Mouse (Mus musculus) stomach, postnatal 0 days (tissue): Measurements from ENCODE around the gene Astn2. TPM values are rescaled to one million over a fixed set of nuclear protein-coding genes. Genes with fewer than 3 reads are reported as not detected.

Source experiments
- ATAC-seq: fragments of 200-750 bp; cut with Nextera tagmentation; 2 replicates; pipeline ENCODE4 v1.8.0; 2017; ENCODE audit not compliant: low FRiP score, low TSS enrichment
- DNase-seq: peaks from one replicate; pipeline ENCODE4 v3.0.0-alpha.2; 2016; ENCODE audit warnings: low spot score
- H3K27ac ChIP-seq: fragments of 300-500 bp; sonication (generic); replicated peaks from 2 replicates; pipeline ENCODE4 v1.5.1; 2014; ENCODE audit warnings: mild to moderate bottlenecking, control low read depth
- H3K27me3 ChIP-seq: fragments of 300-500 bp; sonication (generic); 2 replicates; pipeline ENCODE4 v1.6.1; 2014; ENCODE audit warnings: low read length; ENCODE audit not compliant: control insufficient read depth, insufficient read depth
- H3K36me3 ChIP-seq: fragments of 300-500 bp; sonication (generic); 2 replicates; pipeline ENCODE4 v1.6.1; 2014; ENCODE audit warnings: low read length, mixed read lengths; ENCODE audit not compliant: control insufficient read depth, insufficient read depth
- H3K4me1 ChIP-seq: fragments of 300-500 bp; sonication (generic); replicated peaks from 2 replicates; pipeline ENCODE4 v1.6.1; 2014; ENCODE audit warnings: antibody characterized with exemption; ENCODE audit not compliant: control insufficient read depth, insufficient read depth
- H3K4me2 ChIP-seq: fragments of 300-500 bp; sonication (generic); replicated peaks from 2 replicates; pipeline ENCODE4 v1.6.1; 2014; ENCODE audit warnings: low read depth, mild to moderate bottlenecking, control low read depth, moderate library complexity
- H3K4me3 ChIP-seq: fragments of 300-500 bp; sonication (generic); 2 replicates; pipeline ENCODE4 v1.5.1; 2014; ENCODE audit warnings: low read depth, low read length, control low read depth
- H3K9ac ChIP-seq: fragments of 300-500 bp; sonication (generic); 2 replicates; pipeline ENCODE4 v1.6.1; 2014; ENCODE audit warnings: mild to moderate bottlenecking, low read length, control low read depth, mixed read lengths
- H3K9me3 ChIP-seq: fragments of 300-500 bp; sonication (generic); 2 replicates; pipeline ENCODE4 v1.6.1; 2016; ENCODE audit warnings: low read length; ENCODE audit not compliant: control insufficient read depth
- CTCF ChIP-seq: IDR thresholded peaks from 2 replicates; pipeline ENCODE4 v1.5.1; 2016; ENCODE audit warnings: antibody characterized with exemption, low read depth, mild to moderate bottlenecking, moderate library complexity
- EP300 ChIP-seq: optimal IDR thresholded peaks from 2 replicates; pipeline ENCODE3; 2016; ENCODE audit warnings: antibody characterized with exemption
- WGBS: fragments of 180-500 bp; shearing (Covaris S2); extraction: QIAGEN DNeasy Blood & Tissue Kit; methylation state at CpG from one replicate; pipeline ENCODE4 v1.1.7; 2014; 5-methylcytosine and 5-hydroxymethylcytosine counted together
- polyA plus RNA-seq: library from polyadenylated mRNA; unstranded; fragments of >200 nt; fragmentation: Nextera tagmentation; extraction: Ambion mirVana; gene quantifications from 2 replicates; pipeline ENCODE4 v1.2.1, GENCODE M21; 2015

The Astn2 gene
- polyA plus RNA-seq, 1 experiment from 2014 or later, result 0.16 TPM

DNA sequence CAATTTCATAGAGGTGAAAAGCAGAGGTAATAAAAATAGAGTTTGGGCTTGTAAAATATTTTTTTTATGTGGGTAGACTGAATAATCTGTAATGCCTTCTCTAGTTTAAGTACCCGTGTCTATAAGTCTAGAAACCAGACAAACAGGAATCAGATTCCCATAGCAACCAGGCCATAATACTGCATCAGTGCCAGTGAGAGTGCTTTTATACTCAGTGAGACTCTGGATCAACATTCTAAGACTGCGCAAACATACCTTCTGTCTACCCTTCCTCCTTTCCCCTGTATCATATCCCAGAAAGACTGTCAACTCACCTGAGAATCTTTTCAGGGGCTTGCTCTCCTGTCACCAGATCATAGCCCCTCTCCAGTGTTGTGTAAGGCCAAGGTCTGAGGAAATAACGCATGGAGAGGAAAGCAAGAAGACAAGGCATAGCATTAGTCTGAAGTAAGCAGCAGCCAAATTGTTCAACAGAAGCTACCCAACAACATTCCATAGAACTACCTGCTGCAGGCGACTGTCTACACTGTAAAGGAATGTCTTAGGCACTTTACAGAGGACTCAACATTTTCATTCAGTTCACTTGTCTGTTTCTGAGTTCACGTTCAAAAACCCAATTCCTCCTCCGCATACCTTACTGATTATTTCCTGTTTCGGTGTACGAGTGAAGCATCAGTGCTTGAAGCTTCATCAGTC lies 492.0 kb downstream of the Astn2 start:
- no peak for ATAC-seq
- WGBS, result 53% methylated on average over 8 of the region's 8 CpGs
- H3K9me3 ChIP-seq, result no peaks in the 10 kb centered on the region
- TF ChIP-seq EP300 (no peak), CTCF (no peak)
- H3K27ac ChIP-seq, result no peak overlapping the region
- no peak overlapping the region for H3K4me2 ChIP-seq
- no peaks in the 10 kb centered on the region for H3K4me1 ChIP-seq
- H3K4me3 ChIP-seq, result no peak overlapping the region
- H3K9ac ChIP-seq, result no peak overlapping the region
- H3K36me3 ChIP-seq, result no peaks in the 10 kb centered on the region
- no peaks in the 10 kb centered on the region for H3K27me3 ChIP-seq
- DNase-seq, result no peak

DNA sequence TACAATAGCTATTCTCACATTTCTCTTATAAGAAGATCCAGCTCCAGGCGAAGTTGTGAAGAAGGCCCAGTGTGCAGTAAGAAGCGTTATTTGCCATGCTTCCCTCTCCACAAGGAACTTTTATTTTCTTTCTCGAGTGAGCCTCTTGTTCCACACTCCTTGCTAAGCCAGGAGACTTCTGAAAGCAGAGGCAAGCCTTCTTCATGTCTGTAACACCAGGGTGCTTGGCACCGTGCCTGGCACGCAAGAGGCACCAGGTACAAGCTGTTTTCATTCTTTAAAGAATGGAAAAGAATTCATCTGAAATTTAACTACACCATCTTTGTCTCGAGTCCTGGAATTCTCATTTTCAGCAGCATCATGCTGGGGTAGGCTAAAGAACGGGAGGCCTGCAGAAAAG lies 496.8 kb downstream of the Astn2 start:
- H3K4me3 ChIP-seq, result no peak overlapping the region
- TF ChIP-seq CTCF (no peak), EP300 (no peak)
- no peaks in the 10 kb centered on the region for H3K9me3 ChIP-seq
- H3K4me2 ChIP-seq, result no peak overlapping the region
- no peaks in the 10 kb centered on the region for H3K36me3 ChIP-seq
- no peak for ATAC-seq
- WGBS, result 64% methylated on average over 7 of the region's 7 CpGs
- no peak overlapping the region for H3K27ac ChIP-seq
- no peaks in the 10 kb centered on the region for H3K4me1 ChIP-seq
- DNase-seq, result no peak
- H3K27me3 ChIP-seq, result no peaks in the 10 kb centered on the region
- H3K9ac ChIP-seq, result no peak overlapping the region

DNA sequence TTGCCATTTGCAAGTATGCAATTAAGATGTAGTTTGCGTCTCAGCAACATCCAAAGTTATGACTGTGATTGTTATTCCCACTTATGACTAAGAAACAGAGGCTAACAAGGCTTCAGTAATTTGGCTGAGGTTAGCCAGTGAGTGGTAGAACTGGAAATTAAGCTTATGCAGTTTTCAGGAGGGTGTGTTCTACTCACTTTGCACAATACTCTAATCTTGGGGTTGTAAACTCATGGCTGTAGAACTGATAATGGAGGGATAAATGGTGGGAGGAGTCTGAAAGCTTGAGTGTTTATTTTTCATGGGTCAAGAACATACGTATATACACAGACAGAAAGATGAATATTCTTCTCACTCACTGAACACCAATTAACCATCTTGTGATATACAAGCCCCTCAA lies 499.4 kb downstream of the Astn2 start:
- Histone ChIP-seq H3K4me1 (no peaks in the 10 kb centered on the region), H3K4me3 (no peak overlapping the region), H3K4me2 (no peak overlapping the region), H3K36me3 (no peaks in the 10 kb centered on the region), H3K9me3 (no peaks in the 10 kb centered on the region), H3K9ac (no peak overlapping the region), H3K27me3 (no peaks in the 10 kb centered on the region), H3K27ac (no peak overlapping the region)
- TF ChIP-seq EP300 (no peak), CTCF (no peak)
- 61% methylated on average over 2 of the region's 2 CpGs for WGBS
- DNase-seq (no peak), ATAC-seq (no peak)

DNA sequence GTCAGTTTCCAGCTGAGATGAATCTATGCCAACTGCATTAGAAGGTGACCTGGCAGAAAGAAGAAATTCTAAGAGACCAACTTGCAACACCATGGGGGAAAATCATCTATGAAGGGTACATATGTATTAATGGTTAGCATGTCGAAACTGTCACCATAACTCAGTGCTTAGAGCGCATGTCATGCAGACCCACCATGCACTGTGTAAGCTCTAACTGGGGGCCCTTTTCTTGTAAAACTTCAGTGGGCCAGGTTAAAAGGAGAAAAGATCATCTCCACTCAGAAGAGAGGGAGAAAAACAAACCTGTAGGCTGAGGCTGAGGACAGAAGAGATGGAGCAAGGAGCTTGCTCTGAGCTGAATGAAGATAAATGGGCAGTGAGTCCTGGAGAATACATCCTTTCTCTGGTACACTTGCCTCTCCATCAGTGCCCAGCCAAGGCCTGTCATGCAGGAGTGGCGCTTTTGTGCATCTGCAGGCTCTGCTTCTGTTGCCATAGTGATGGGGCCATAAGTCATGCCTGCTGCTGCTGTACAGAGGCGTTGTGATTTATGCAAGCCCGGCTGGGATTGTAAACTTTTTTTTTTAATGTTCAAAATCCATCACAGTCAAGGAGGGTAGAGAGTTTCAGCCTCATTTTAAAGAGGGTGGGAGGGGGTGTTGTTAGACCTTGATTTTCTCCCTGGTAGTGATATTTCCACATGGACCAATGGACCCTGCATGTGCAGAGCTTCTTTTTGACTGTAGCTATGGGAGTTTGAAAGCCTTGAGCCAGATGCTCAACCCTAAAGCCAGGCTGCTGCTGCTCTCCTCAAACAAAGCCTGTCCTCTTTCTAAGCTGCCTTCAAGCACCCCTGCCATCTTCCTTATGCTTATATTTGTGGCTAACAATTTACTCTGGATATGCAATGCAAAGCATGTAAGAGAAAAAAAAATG lies 508.1 kb downstream of the Astn2 start:
- Histone ChIP-seq H3K9ac (no peak overlapping the region), H3K9me3 (no peaks in the 10 kb centered on the region), H3K4me3 (no peak overlapping the region), H3K27me3 (no peaks in the 10 kb centered on the region), H3K4me1 (no peaks in the 10 kb centered on the region), H3K36me3 (no peaks in the 10 kb centered on the region), H3K4me2 (no peak overlapping the region), H3K27ac (no peak overlapping the region)
- no peak for TF ChIP-seq CTCF
- TF ChIP-seq EP300, result no peak
- WGBS, result 49% methylated on average over 5 of the region's 5 CpGs
- DNase-seq (no peak), ATAC-seq (no peak)

DNA sequence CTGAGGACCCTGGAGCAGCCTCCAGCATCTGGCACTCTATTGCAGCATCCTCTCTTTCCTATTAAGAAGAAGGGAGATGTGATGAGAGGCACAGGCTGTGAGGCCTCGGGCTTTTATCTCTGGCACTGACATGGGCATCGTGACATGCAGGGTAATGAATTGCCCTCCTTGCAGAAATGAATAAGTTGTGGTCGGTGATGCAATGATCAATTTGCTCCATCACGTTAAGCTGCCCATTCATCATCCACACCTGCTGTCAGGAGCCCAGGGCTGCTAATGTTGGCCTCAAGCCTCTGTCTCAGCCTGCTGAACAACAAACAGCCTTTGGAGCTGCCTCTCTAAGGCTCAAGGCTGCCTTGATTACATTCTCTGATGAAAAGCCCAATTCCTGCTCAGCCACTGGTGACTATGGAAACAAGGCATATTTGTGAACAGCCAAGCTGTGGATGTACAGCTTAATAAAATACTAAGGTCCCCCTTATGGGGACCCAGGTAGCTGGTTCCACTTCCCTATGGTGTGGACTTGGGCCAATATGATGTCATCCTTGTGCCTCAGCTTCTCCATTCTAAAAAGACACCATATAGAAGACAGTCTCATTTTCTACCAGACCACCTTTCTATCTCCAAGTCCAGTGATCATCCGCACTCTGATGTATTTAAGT lies 515.9 kb downstream of the Astn2 start:
- DNase-seq (no peak), ATAC-seq (no peak)
- 37% methylated on average over 5 of the region's 5 CpGs for WGBS
- H3K4me1 ChIP-seq, result no peaks in the 10 kb centered on the region
- H3K27me3 ChIP-seq, result no peaks in the 10 kb centered on the region
- no peak overlapping the region for H3K9ac ChIP-seq
- no peak overlapping the region for H3K4me2 ChIP-seq
- no peak overlapping the region for H3K4me3 ChIP-seq
- no peak overlapping the region for H3K27ac ChIP-seq
- no peak for TF ChIP-seq CTCF
- no peak for TF ChIP-seq EP300
- no peaks in the 10 kb centered on the region for H3K9me3 ChIP-seq
- no peaks in the 10 kb centered on the region for H3K36me3 ChIP-seq
